Mouse (Mus musculus): ENCODE measurements around the gene Dph1. TPM values are rescaled to one million over a fixed set of nuclear protein-coding genes. Genes with fewer than 3 reads are reported as not detected.

Dph1 gene
- total RNA-seq, 1 experiment = 32.8 TPM

DNA sequence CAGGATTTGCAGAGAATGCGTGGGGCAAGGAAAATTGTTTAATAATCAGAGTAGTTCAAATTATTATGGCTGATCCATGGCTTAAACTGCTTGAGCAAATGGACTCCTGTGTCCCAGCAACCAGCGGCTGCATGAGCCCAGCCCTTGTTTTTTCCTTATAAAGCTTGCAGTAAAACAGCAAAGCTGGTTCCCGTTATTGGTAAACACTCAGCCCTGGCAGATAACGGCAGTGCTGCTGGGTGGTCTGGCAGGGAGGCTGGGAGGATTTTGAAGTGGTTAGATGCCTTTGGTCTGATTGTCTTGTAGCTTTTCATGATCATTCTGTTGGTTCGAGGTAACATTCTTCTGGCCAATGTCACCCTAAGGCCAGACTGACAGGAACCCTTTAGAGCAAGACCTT lies 34.6 kb downstream of the Dph1 start:
- no peak for TF ChIP-seq ZC3H11A (IDR thresholded peaks at IDR 0.05; ENCODE audit: borderline replicate concordance, low read depth, low read length)
- TF ChIP-seq MAFK (IDR thresholded peaks at IDR 0.05; ENCODE audit: insufficient read depth, low read depth, low read length) = no peak
- no peak for TF ChIP-seq HCFC1 (IDR thresholded peaks at IDR 0.05; ENCODE audit: borderline replicate concordance, insufficient read depth, low read length)
- TF ChIP-seq CHD2 (IDR thresholded peaks at IDR 0.05; ENCODE audit: low read depth, low read length) = no peak
- TF ChIP-seq ZNF384 (IDR thresholded peaks at IDR 0.05; ENCODE audit: low read depth, low read length) = no peak
- H3K27ac ChIP-seq (ENCODE audit: insufficient read depth, low read depth, low read length, poor library complexity, severe bottlenecking) = no peak overlapping the region
- in situ Hi-C loops (cut with MboI; ENCODE audit: low sequenced_read_pairs in 2 of 2, unreplicated experiment in 2 of 2) = no loop called here
- H3K4me3 ChIP-seq (ENCODE audit: insufficient read depth in 1 of 2, low read depth in 1 of 2, low read length in 2 of 2, poor library complexity in 1 of 2, severe bottlenecking in 1 of 2) = no peak overlapping the region
- no peaks in the 10 kb centered on the region for H3K4me1 ChIP-seq (ENCODE audit: control insufficient read depth in 2 of 2, insufficient read depth in 2 of 2, low read length in 2 of 2, poor library complexity in 1 of 2)
- no peak for DNase-seq (ENCODE audit: low read depth, low spot score)
- H3K36me3 ChIP-seq (ENCODE audit: control insufficient read depth, insufficient read depth, low read length, poor library complexity, severe bottlenecking) = no peaks in the 10 kb centered on the region
- H3K9me3 ChIP-seq (ENCODE audit: control insufficient read depth, insufficient read depth, low read depth, low read length) = no peaks in the 10 kb centered on the region
- no peak overlapping the region for H3K9ac ChIP-seq (ENCODE audit: insufficient read depth, low read depth, low read length, poor library complexity, severe bottlenecking)

DNA sequence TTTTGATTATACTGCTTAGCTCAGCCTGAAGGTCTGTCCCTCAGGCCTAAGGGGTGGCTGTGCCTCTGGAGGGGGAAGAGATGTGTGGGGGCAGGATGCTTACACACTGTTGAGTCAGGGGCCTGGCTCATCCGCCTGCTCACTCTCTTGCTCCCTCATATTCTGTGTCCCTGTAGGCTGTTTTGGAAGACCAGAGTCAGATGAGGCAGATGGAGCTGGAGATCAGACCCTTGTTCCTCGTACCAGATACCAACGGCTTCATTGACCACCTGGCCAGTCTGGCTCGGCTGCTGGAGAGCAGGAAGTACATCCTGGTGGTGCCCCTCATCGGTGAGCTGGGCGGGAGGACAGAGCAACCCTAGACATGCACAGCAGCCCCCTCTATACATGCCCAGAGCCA lies 35.1 kb downstream of the Dph1 start:
- H3K27ac ChIP-seq (ENCODE audit: insufficient read depth, low read depth, low read length, poor library complexity, severe bottlenecking) = no peak overlapping the region
- in situ Hi-C loops (cut with MboI; ENCODE audit: low sequenced_read_pairs in 2 of 2, unreplicated experiment in 2 of 2) = no loop called here
- no peaks in the 10 kb centered on the region for H3K36me3 ChIP-seq (ENCODE audit: control insufficient read depth, insufficient read depth, low read length, poor library complexity, severe bottlenecking)
- no peak overlapping the region for H3K4me3 ChIP-seq (ENCODE audit: insufficient read depth in 1 of 2, low read depth in 1 of 2, low read length in 2 of 2, poor library complexity in 1 of 2, severe bottlenecking in 1 of 2)
- no peak overlapping the region for H3K9ac ChIP-seq (ENCODE audit: insufficient read depth, low read depth, low read length, poor library complexity, severe bottlenecking)
- no peak for TF ChIP-seq HCFC1 (IDR thresholded peaks at IDR 0.05; ENCODE audit: borderline replicate concordance, insufficient read depth, low read length)
- no peak for TF ChIP-seq MAFK (IDR thresholded peaks at IDR 0.05; ENCODE audit: insufficient read depth, low read depth, low read length)
- TF ChIP-seq ZC3H11A (IDR thresholded peaks at IDR 0.05; ENCODE audit: borderline replicate concordance, low read depth, low read length) = no peak
- TF ChIP-seq ZNF384 (IDR thresholded peaks at IDR 0.05; ENCODE audit: low read depth, low read length) = no peak
- TF ChIP-seq CHD2 (IDR thresholded peaks at IDR 0.05; ENCODE audit: low read depth, low read length) = no peak
- DNase-seq (ENCODE audit: low read depth, low spot score) = no peak
- H3K4me1 ChIP-seq (ENCODE audit: control insufficient read depth in 2 of 2, insufficient read depth in 2 of 2, low read length in 2 of 2, poor library complexity in 1 of 2) = no peaks in the 10 kb centered on the region
- H3K9me3 ChIP-seq (ENCODE audit: control insufficient read depth, insufficient read depth, low read depth, low read length) = no peaks in the 10 kb centered on the region

DNA sequence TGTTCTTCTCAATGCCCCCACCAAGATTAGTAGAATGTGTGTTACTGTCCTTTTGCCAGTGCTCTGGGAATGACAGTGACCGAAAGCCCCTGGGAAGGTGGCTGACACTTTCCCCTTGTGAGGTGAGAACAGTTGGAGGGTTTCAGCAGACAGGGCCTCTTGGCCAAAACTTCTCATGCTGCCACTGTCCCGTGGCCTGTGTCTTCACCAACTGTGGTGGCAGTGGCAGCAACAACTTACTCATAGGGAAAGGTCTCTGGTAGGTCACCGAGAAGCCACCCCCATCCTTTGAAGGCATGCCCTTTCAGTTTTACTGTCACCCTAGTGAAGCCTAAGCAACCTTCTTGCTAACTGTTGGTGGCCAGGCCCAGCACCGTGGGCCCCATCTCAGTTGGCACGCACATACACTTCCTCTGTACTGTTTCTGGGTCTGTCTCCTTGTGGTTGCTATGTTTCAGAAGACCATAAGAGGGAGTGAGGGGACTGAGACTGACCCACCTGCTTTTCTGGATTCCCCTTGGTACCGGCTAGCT lies 36.9 kb downstream of the Dph1 start:
- no peak for DNase-seq (ENCODE audit: low read depth, low spot score)
- TF ChIP-seq MAFK (IDR thresholded peaks at IDR 0.05; ENCODE audit: insufficient read depth, low read depth, low read length) (no peak), HCFC1 (IDR thresholded peaks at IDR 0.05; ENCODE audit: borderline replicate concordance, insufficient read depth, low read length) (no peak), ZNF384 (IDR thresholded peaks at IDR 0.05; ENCODE audit: low read depth, low read length) (no peak), ZC3H11A (IDR thresholded peaks at IDR 0.05; ENCODE audit: borderline replicate concordance, low read depth, low read length) (no peak), CHD2 (IDR thresholded peaks at IDR 0.05; ENCODE audit: low read depth, low read length) (no peak)
- Histone ChIP-seq H3K4me3 (ENCODE audit: insufficient read depth in 1 of 2, low read depth in 1 of 2, low read length in 2 of 2, poor library complexity in 1 of 2, severe bottlenecking in 1 of 2) (no peak overlapping the region), H3K27ac (ENCODE audit: insufficient read depth, low read depth, low read length, poor library complexity, severe bottlenecking) (no peak overlapping the region), H3K36me3 (ENCODE audit: control insufficient read depth, insufficient read depth, low read length, poor library complexity, severe bottlenecking) (no peaks in the 10 kb centered on the region), H3K4me1 (ENCODE audit: control insufficient read depth in 2 of 2, insufficient read depth in 2 of 2, low read length in 2 of 2, poor library complexity in 1 of 2) (no peaks in the 10 kb centered on the region), H3K9ac (ENCODE audit: insufficient read depth, low read depth, low read length, poor library complexity, severe bottlenecking) (no peak overlapping the region), H3K9me3 (ENCODE audit: control insufficient read depth, insufficient read depth, low read depth, low read length) (no peaks in the 10 kb centered on the region)
- in situ Hi-C loops (cut with MboI; ENCODE audit: low sequenced_read_pairs in 2 of 2, unreplicated experiment in 2 of 2) = no loop called here

DNA sequence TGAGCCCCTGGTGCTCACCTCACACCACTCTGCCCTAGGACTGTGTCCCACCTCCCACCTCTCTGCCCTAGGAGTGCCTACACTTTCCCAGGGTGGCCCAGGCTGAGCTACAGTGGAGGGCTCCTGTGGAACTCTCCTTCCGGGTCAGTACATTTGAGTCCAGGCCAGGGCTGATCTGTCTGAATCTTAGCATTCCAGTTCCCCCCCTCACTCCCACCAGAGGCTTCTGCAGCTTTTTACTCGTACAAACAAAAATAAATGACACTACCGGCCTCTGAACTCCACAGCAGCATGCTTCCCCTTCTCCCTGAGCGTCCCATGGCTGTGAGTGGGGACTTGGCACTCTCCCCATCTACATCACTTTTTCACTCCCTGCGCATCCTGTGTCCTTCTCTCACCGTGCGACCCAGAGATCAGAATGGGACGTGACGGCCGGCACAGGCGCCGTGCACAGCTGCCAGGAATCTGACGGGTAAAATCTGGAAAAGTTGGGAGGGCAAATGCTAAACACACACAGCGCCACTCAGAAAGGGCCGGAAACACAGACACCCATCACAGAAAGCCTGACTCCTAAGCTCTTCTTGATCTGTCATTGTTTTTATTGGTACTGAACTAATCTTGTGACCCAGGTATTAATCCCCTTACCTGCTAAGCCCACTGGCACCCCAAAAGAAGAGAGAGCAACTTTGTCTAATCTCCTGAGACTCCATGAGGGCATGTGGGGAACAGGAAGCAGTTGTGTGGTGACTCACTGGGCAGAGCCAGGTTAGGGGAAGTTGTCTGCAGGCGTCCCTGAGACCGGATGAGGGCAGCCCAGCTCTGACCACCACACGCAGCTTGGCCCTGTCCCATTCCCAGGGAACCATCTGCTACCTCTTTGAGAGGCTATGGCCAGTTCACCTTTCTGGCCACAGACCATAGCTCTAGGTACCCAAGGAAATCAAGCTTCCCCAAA lies 38.2 kb downstream of the Dph1 start:
- no peak overlapping the region for H3K27ac ChIP-seq (ENCODE audit: insufficient read depth, low read depth, low read length, poor library complexity, severe bottlenecking)
- TF ChIP-seq ZNF384 (IDR thresholded peaks at IDR 0.05; ENCODE audit: low read depth, low read length) = no peak

More for the DNA sequence above, 38.2 kb downstream of the Dph1 start:
- peaks cover 3% of the 10 kb centered on the region; the same call in 1 of the 2 replicates for H3K36me3 ChIP-seq (ENCODE audit: control insufficient read depth, insufficient read depth, low read length, poor library complexity, severe bottlenecking)
- in situ Hi-C loops (cut with MboI; ENCODE audit: low sequenced_read_pairs in 2 of 2, unreplicated experiment in 2 of 2) = no loop called here
- DNase-seq (ENCODE audit: low read depth, low spot score) = no peak
- H3K9me3 ChIP-seq (ENCODE audit: control insufficient read depth, insufficient read depth, low read depth, low read length) = no peaks in the 10 kb centered on the region
- no peak overlapping the region for H3K4me3 ChIP-seq (ENCODE audit: insufficient read depth in 1 of 2, low read depth in 1 of 2, low read length in 2 of 2, poor library complexity in 1 of 2, severe bottlenecking in 1 of 2)
- H3K4me1 ChIP-seq (ENCODE audit: control insufficient read depth in 2 of 2, insufficient read depth in 2 of 2, low read length in 2 of 2, poor library complexity in 1 of 2) = peaks cover 5 to 7% of the 10 kb centered on the region in 2 experiments; a peak in 3 of 4 replicates
- H3K9ac ChIP-seq (ENCODE audit: insufficient read depth, low read depth, low read length, poor library complexity, severe bottlenecking) = no peak overlapping the region

Measured in ES-E14 (cell line).